21 mouse cellular contexts compared by ENCODE assay signal in genomic region chr2:118120751-118121150, GRCm38 (mm10). TPM values are rescaled to one million over a fixed set of nuclear protein-coding genes. Genes with fewer than 3 reads are reported as not detected.
DNase-seq lines count a peak whose midpoint lies in the region; TF ChIP-seq lines count a peak whose summit lies in the region.
"Had no signal": no experiment of that assay in that cellular context is flagged by ENCODE, and none has a peak within 500 bp of the region (broad histone marks: within the 10 kb centered on the region; RNA-seq: fewer than 3 reads in every experiment).

No protein-coding gene starts in this region.

- H3K4me1 ChIP-seq in embryonic fibroblast, embryonic 13.5 days (ENCODE audit: control insufficient read depth, insufficient read depth, low read length), result no peaks in the 10 kb centered on the region
- peaks cover 3% of the 10 kb centered on the region; the same call in 1 of the 2 replicates for H3K4me1 ChIP-seq in lung, adult 2 months (ENCODE audit: control insufficient read depth, insufficient read depth, low read length)

- no peak overlapping the region for H3K27ac ChIP-seq in embryonic fibroblast, embryonic 13.5 days (ENCODE audit: insufficient read depth, low read length)
- H3K27ac ChIP-seq: embryonic facial prominence, embryonic 10.5 days; embryonic facial prominence, embryonic 12.5 days; forebrain, embryonic 13.5 days; forebrain, embryonic 15.5 days had no signal

- intact Hi-C loops in heart, postnatal 25 days (cut with DNase I), result no loop called here

- TF ChIP-seq CTCF in embryonic fibroblast, embryonic 13.5 days (IDR thresholded peaks at IDR 0.05; ENCODE audit: borderline replicate concordance, insufficient read depth, low read length), result no peak
- no peak for TF ChIP-seq CTCF in lung, adult 2 months (IDR thresholded peaks at IDR 0.05; ENCODE audit: insufficient read depth, low read length)

- WGBS in lung, adult 2 months, result 90% methylated on average over 7 of the region's 7 CpGs

- DNase-seq in heart, adult 11 months, result peak; percentile 88
- no peak for DNase-seq in heart, postnatal 25 days (ENCODE audit: low spot score)
- peak; percentile 36 for DNase-seq in 3134 (ENCODE audit: extremely low read depth, insufficient read length, low spot score)
- DNase-seq in lung, adult 2 months, result no peak
- DNase-seq in spleen, postnatal 36 days (ENCODE audit: low spot score in 2 of 2), result no peak
- DNase-seq: adrenal gland, adult 8-10 months; adrenal gland, postnatal 14 days; adrenal gland, postnatal 36 days; cerebellum, adult 11-12 months; cerebellum, adult 2 months; cerebellum, adult 9-10 months; cerebellum, postnatal 10 days; cerebellum, postnatal 25 days; forebrain, postnatal 0 days had no signal

- no peak overlapping the region for H3K4me3 ChIP-seq in embryonic fibroblast, embryonic 13.5 days (ENCODE audit: insufficient read depth, low read length)
- no peak overlapping the region for H3K4me3 ChIP-seq in lung, adult 2 months (replicated peaks; ENCODE audit: extremely low read depth, low read depth, low read length)
- H3K4me3 ChIP-seq: embryonic facial prominence, embryonic 10.5 days; embryonic facial prominence, embryonic 12.5 days; forebrain, embryonic 13.5 days; forebrain, embryonic 15.5 days had no signal

- TF ChIP-seq POLR2A in embryonic fibroblast, embryonic 13.5 days (IDR thresholded peaks at IDR 0.05; ENCODE audit: low read depth, low read length), result peak; percentile 89
- no peak for TF ChIP-seq POLR2A in lung, adult 2 months (IDR thresholded peaks at IDR 0.05; ENCODE audit: borderline replicate concordance, extremely low read depth, low read depth, low read length)

RNA-seq across cellular contexts. Expression of gene Thbs1, which starts 9.1 kb away (rescaled TPM):
- 10 to 100 TPM; 13.9 to 14.3 TPM for total RNA-seq in heart, postnatal 25 days (2021)
- polyA plus RNA-seq in embryonic fibroblast, embryonic 13.5 days (2011; ENCODE audit: insufficient read length, low read depth, missing spikeins), result 2,892 and 6,250 TPM in 2 replicates
- polyA plus RNA-seq in lung, adult 2 months (2012; rRNA removed), result 23.3 and 27.1 TPM in 2 replicates
- total RNA-seq: MEL had no signal
- polyA plus RNA-seq: activated CD4-positive, CD25-positive, alpha-beta regulatory T cell, adult 4 months had no signal

Comparison
In these comparisons a context has a peak if more than half of its experiments do, and no peak if none do; other contexts are left out.
1. DNase-seq: peak in heart, adult 11 months (single experiment) and 3134 (single experiment); none in heart, postnatal 25 days (single experiment), lung, adult 2 months (single experiment) and spleen, postnatal 36 days (0 of 2).
2. RNA of gene Thbs1, which starts 9.1 kb away (polyA plus RNA-seq): 2,892 to 6,250 TPM in embryonic fibroblast, embryonic 13.5 days; 23.3 to 27.1 TPM in lung, adult 2 months; every median in the first group is over 100 times any median in the second.